Mouse (Mus musculus): ENCODE measurements around the gene Wfdc3.

- no peak for TF ChIP-seq POLR2A (IDR thresholded peaks at IDR 0.05; ENCODE audit: insufficient read length, low read depth)
- TF ChIP-seq MAX (IDR thresholded peaks at IDR 0.05; ENCODE audit: low read depth), result no peak
- TF ChIP-seq USF1 (IDR thresholded peaks at IDR 0.05; ENCODE audit: low read depth), result no peak
- no peak for TF ChIP-seq E2F4 (IDR thresholded peaks at IDR 0.05; ENCODE audit: insufficient read depth)
- TF ChIP-seq TCF12 (IDR thresholded peaks at IDR 0.05; ENCODE audit: insufficient read depth, poor library complexity, severe bottlenecking), result no peak
- no peak for TF ChIP-seq CEBPB (IDR thresholded peaks at IDR 0.05; ENCODE audit: insufficient read depth, poor library complexity, severe bottlenecking)
- TF ChIP-seq MYOG (IDR thresholded peaks at IDR 0.05; ENCODE audit: control insufficient read depth in 1 of 3, insufficient read depth in 1 of 3, insufficient read length in 2 of 3, low read depth in 2 of 3), result no peak
- TF ChIP-seq POLR2AphosphoS2 (IDR thresholded peaks at IDR 0.05; ENCODE audit: insufficient read length, low read depth), result no peak
- no peak for TF ChIP-seq TCF3 (IDR thresholded peaks at IDR 0.05; ENCODE audit: insufficient read length, low read depth)
- no peak for TF ChIP-seq SRF (IDR thresholded peaks at IDR 0.05; ENCODE audit: control insufficient read depth, insufficient read length, low read depth)
Observed at GRCm38 (mm10) chr2:164700959-164701358, 44.8 kb downstream of the Wfdc3 start.
